Mouse (Mus musculus) adrenal gland, postnatal 25 days (tissue): Measurements from ENCODE around the gene Avil. TPM values are rescaled to one million over a fixed set of nuclear protein-coding genes. Genes with fewer than 3 reads are reported as not detected.

Source experiments
- DNase-seq: peaks from one replicate; pipeline ENCODE4 v3.0.0; 2021; ENCODE audit warnings: mixed read lengths
- total RNA-seq: library from RNA; stranded (reverse); gene quantifications from 2 replicates; pipeline ENCODE4 v1.2.3, GENCODE M21; 2021

Gene Avil
- total RNA-seq, 1 experiment from 2014 or later, result 3.9 TPM

- no peak for DNase-seq
Measured at GRCm38 (mm10) chr10:126980933-126981530, 19.5 kb upstream of the Avil start.

- DNase-seq, result no peak
Measured at GRCm38 (mm10) chr10:126981746-126982145, 18.8 kb upstream of the Avil start.

- DNase-seq, result no peak
Measured at GRCm38 (mm10) chr10:126983193-126983725, 17.2 kb upstream of the Avil start.

- DNase-seq, result peak; percentile 48
Measured at GRCm38 (mm10) chr10:126984189-126985004, 16.1 kb upstream of the Avil start.

- no peak for DNase-seq
Measured at GRCm38 (mm10) chr10:126985127-126985526, 15.4 kb upstream of the Avil start.

- no peak for DNase-seq
Measured at GRCm38 (mm10) chr10:126985579-126985978, 14.9 kb upstream of the Avil start.

GRCm38 (mm10) chr10:126986541-126986961 lies 14.0 kb upstream of the Avil start:
- DNase-seq, result peak; percentile 86

- peak; percentile 31 for DNase-seq
Measured at GRCm38 (mm10) chr10:126987183-126988118, 13.1 kb upstream of the Avil start.

- no peak for DNase-seq
Measured at GRCm38 (mm10) chr10:126988513-126989165, 11.9 kb upstream of the Avil start.

- DNase-seq, result peak; percentile 90
Measured at GRCm38 (mm10) chr10:126990313-126991056, 10.0 kb upstream of the Avil start.

- DNase-seq, result no peak
Measured at GRCm38 (mm10) chr10:126991676-126992075, 8.8 kb upstream of the Avil start.

- DNase-seq, result no peak
Measured at GRCm38 (mm10) chr10:126993621-126994020, 6.9 kb upstream of the Avil start.

- no peak for DNase-seq
Measured at GRCm38 (mm10) chr10:126997340-126998113, 3.0 kb upstream of the Avil start.

- DNase-seq, result no peak
Measured at GRCm38 (mm10) chr10:127001297-127001696, 788 bp downstream of the Avil start.

- DNase-seq, result no peak
Measured at GRCm38 (mm10) chr10:127002056-127002455, 1.5 kb downstream of the Avil start.

- no peak for DNase-seq
Measured at GRCm38 (mm10) chr10:127002765-127003164, 2.3 kb downstream of the Avil start.

GRCm38 (mm10) chr10:127003334-127003733 lies 2.8 kb downstream of the Avil start:
- peak; percentile 70 for DNase-seq

- DNase-seq, result no peak
Measured at GRCm38 (mm10) chr10:127003806-127004205, 3.3 kb downstream of the Avil start.

- DNase-seq, result no peak
Measured at GRCm38 (mm10) chr10:127016488-127016887, 16.0 kb downstream of the Avil start.

- DNase-seq, result no peak
Measured at GRCm38 (mm10) chr10:127017071-127017470, 16.6 kb downstream of the Avil start.
